Mouse (Mus musculus): ENCODE measurements around the gene Fam227b.

The Fam227b gene

GRCm38 (mm10) chr2:126006088-126006487 is 145.7 kb downstream of the Fam227b start:
- DNase-seq (ENCODE audit: low read depth, low spot score) = no peak

GRCm38 (mm10) chr2:126002291-126002690 is 149.5 kb downstream of the Fam227b start:
- no peak for DNase-seq (ENCODE audit: low read depth, low spot score)

GRCm38 (mm10) chr2:125975808-125976345 is 175.9 kb downstream of the Fam227b start:
- no peak for DNase-seq (ENCODE audit: low read depth, low spot score)

GRCm38 (mm10) chr2:125975206-125975605 is 176.6 kb downstream of the Fam227b start:
- DNase-seq (ENCODE audit: low read depth, low spot score) = no peak

GRCm38 (mm10) chr2:125973207-125973606 is 178.6 kb downstream of the Fam227b start:
- DNase-seq (ENCODE audit: low read depth, low spot score) = no peak

- no peak for DNase-seq (ENCODE audit: low read depth, low spot score)
These were observed 183.0 kb downstream of the Fam227b start for GRCm38 (mm10) chr2:125968811-125969210.

- DNase-seq (ENCODE audit: low read depth, low spot score) = no peak
These were observed 203.6 kb downstream of the Fam227b start for GRCm38 (mm10) chr2:125948195-125948594.

- no peak for DNase-seq (ENCODE audit: low read depth, low spot score)
These were observed 208.5 kb downstream of the Fam227b start for GRCm38 (mm10) chr2:125943301-125943700.

- no peak for DNase-seq (ENCODE audit: low read depth, low spot score)
These were observed 210.6 kb downstream of the Fam227b start for GRCm38 (mm10) chr2:125941111-125941785.

- no peak for DNase-seq (ENCODE audit: low read depth, low spot score)
These were observed 212.7 kb downstream of the Fam227b start for GRCm38 (mm10) chr2:125938993-125939642.

- no peak for DNase-seq (ENCODE audit: low read depth, low spot score)
These were observed 215.4 kb downstream of the Fam227b start for GRCm38 (mm10) chr2:125936396-125936795.

- DNase-seq (ENCODE audit: low read depth, low spot score) = no peak
These were observed 217.8 kb downstream of the Fam227b start for GRCm38 (mm10) chr2:125933977-125934376.

All from c-Kit-negative CD71-positive TER-119-positive erythroid progenitor cells, embryonic 14.5 days (primary cell).